Mouse (Mus musculus) kidney, adult 18-20 months (tissue): ENCODE data around the gene Gm10964.
A peak's percentile ranks its signal among the peaks of the same experiment; 100 is the strongest.

ENCODE experiments used
- DNase-seq: peaks from one replicate; pipeline ENCODE4 v3.0.0; 2021

The Gm10964 gene

DNA sequence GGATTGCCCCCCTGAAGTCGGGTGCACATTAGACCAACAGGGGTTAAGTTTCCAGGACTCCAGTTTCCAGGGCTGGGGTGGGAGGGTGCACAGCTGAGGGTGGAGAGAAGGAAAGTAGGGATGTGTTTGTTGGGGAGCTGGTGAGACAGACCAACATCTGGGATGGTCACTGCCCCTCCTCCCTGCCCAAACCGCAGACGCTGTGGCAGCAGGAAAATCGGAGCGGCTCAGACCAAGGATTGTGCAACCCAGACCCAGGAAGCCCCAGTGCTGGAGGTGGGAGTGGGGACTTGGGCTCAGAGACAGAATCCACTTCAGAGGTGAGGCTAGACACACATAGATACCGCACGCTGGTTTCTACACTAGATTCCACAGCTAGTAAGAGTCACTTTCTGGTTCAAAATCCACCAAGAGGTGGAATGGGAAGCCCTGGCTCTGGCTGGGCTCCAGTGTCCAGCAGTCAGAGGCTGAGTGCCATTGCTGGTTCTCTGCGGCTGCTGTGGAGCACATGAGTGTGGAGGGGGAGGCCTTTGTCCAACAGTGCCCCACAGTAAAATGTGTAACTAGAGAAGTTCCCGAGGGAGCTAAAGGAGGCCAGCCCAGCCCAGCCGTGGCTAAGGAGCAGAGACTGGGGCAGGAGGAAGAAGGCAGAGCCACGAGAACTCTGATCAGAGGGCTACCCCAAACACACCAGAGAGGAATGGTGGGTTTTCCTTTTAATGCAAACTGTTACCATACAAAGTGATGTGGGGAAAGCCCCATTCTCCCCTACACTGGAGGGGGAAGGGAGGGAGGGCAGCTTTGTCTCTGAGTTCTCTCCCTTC, 4.3 kb upstream of the Gm10964 start:
- no peak for DNase-seq

DNA sequence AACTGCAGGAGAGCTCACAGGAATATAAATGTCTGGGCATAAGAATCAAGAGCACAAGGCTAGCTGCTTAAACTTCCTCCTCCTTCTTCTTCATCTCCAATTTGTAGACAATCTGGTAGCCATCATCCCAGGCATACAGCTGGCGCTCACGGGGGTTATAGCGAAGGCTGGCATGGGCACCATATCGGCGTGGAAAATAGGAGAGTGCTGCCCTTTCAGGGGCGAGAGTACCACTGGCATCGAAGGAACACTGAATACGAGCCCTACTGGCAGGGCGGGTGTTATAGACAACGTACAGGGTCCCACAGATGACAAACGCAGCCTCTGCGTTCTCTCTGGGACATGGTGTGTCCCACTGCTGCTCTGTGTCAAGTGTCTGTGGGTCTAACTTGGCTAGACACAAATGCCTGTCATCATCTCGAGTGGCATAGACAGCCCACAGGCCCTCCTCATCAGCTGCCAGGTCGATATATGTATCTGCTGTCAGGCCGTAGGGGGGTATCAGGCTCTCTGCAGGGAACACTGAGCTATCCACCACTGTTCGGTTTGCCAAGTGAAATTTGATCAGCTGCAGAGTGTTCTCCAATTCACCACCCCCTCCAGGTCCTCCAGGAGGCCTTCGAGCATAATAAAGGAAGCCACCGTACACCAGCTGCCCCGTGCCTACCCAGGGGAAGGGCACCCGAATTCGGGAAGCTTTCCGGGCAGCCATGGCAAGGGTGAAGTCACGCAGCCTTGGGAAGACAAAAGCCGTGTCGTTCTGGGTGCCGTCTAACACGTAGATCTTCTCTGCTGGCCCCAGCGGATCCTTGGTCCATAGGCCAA, 3.2 kb upstream of the Gm10964 start:
- no peak for DNase-seq

DNA sequence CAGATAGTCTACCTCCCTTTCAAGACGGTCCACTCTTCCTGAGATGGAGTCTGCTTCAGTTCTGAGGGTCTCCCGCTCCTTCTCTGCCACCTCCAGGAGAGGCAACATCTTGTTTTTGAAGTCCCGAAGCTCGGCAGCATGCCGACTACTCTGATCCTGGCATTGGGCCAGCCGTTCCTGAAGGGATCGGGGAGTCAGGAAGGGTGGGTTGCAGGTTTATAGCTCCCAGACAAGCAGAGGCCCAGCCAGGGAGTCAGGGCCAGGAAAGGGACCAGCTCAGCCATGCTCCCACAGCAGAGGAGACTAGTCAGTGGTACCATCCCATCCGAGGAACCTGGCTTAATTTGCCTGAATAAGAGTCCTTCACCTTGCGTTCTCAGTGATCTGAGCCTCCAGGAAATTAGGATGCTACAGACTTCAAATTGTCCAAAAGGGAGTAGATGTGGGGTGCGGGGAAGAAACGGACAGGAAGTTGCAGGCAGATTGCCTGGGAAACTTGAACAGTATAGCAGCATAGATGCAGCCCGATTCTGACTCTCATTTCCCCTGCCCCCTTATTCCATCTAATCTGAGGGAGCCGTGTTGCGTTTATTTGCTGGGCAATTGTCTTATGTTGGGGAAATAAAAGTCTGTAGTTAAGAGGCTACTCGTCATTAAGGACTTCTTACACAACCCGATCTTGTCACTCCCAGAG, 2.0 kb upstream of the Gm10964 start:
- peak; percentile 46 for DNase-seq

DNA sequence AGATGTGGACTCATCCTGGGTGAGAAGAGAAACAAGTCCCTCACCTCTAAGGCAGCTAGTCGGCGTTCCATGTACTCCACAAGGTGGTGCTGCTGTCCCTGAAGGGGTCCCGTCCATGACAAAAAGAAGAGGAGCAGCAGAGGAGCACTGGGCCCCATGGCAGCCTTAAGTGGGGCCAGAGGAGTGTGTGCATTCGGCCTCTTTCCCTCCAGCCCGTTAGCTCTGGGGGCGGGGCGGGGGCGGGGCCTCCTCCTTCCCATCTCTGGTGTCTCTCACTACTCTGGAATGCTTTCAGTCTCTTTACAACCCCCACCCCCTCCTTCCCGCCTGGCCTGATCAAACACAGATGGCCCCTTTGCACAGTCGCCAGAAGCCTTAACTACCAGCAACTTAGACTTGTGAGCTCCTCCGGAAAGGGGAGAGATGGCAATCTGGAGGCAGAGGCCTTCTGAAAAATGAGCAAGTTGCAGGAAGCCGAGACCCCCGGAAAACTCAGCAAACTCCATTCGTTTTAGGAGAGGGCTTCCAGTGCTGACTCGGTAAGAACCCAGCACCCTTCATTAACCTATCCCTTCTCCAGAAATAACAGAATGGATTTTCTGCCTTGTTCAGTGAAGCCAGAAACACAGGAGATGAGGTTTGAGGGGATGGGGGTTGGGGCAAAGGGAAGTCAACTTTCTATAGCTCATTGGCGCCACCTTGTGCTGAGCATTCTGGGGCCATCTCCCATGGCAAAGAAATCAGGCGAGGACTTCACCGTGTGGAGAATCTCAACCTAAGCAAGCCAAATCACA, 1.2 kb upstream of the Gm10964 start, which contains the start of gene Olfml3:
Gene Olfml3 (minus strand): TSS at position 224 of the 794 bp plus-strand sequence.
- peak; percentile 85 for DNase-seq

DNA sequence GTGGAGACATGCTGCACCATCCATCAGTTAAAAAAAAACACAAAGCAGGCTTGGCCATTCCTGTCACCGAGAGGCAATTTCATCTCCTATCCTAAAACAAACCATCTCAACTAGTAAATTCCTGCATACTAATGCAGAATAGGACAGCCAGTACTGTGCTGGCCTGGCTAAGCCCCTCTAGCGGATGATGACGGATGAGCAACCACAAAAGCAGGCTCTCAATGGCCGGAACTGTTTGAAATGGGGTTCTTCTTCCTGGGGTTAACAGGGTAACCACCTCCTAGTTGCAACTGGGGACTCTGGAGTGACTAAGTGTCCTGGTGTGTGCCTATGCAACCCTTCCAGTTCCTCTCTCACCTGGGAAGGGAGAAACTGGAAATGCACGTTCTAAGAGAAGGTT, 1.2 kb downstream of the Gm10964 start:
- no peak for DNase-seq

DNA sequence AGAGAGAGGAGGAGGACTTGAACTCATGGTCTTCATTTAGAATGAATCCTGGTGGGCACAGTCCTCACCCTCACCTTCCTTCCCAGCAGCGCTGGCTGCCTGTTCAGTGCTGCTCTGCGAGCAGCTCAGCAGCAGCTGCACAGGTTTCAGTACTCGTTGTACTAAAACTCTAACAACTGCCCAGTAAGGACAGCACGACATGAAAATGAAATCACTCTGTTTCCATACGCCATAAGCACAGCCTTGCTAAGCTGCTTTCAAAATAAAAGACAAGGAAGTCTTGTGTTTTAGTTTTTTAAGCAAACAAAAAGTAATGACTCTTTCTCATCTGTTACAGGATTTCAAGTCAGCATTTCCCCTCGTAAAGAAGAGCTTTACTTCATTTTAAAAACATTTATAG, 4.0 kb downstream of the Gm10964 start:
- no peak for DNase-seq

DNA sequence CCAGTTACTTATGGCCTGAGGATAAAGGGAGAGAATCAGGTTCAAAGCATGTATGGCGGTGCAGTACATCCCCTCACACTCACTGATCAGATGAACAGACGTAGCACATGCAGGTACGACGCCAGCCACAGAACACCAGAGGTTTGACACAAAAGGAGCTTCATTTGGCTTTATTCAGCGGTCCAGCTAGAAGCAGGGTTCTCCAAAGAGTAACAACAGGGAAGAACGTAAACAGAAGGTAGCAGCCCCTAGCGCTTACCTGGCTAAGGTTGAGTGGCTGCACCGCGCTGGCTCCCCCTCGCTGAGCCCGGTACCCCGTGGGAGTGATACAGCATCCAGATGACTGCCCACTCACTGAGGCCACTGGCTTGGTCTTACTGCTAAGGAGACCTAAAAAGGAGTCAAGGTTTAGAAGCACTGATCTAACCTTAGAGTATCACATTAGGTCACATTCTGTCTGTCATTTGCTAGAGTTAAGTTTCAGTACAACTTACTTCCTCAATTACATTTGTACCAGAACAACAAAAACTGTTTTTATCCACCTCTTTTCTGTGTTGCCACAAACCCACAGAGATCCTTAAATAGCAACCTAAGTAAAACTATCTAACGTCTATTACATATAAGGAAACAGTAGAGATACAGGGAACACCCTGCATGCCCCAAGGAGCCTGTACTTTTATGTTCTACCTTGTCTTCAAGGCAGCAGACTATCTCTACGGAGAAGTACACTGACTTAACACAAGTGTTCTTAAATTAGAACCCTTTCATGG, 6.0 kb downstream of the Gm10964 start:
- no peak for DNase-seq

DNA sequence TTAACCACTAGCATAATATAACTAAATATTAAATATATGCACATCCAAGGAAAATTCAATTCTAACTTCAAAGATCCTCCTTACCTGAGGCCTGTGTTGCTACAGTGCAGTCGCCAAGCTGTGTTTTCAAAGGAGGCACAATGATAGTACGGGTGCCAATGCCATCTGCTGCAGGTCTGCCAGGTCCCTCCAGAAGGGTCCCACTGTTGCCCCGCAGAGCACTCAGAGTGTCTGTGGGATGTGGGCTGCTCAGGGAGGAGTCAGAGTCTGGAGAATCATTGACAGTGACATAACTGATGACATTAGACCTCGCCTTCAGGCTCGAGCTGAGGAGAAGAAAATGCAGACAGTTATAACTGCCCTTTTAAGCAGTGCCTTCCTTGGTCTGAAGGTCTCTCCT, 7.5 kb downstream of the Gm10964 start:
- no peak for DNase-seq

DNA sequence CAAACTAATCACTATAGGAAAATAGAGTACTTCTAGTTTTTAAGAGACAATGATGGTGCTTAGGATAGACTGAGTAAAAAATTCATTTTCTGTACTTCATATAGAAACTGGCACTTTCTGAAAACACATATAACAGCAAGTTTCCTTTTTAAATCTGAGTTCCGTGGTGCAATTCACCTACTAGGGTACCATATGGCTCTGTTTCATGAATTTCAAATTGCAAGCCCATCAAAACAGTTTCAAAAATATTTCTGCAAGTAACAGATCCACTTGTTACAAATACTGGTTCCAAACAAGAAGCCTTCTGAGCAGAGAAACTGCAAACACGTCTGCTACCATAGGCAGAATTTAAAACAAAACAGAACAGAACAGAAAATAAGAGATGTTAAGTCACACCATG, 12.4 kb downstream of the Gm10964 start:
- no peak for DNase-seq

DNA sequence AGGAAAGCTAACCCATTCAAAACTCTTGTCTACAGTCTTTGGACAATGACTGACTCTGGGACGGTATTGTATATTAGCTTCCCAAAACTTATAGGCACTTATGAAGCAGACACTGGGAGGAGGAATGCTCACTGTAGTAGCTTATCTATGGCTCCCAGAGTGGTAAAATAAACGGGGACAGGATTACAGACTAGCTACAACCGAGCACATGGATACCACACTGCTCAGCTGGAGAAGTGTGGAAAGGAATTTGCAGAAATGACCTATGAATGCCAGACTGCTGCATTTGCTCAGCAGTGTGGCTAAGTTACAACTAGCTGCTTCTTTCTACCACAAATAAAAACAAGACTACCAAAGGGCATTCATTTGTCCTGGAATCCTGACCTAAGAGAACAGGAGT, 16.2 kb downstream of the Gm10964 start:
- no peak for DNase-seq

DNA sequence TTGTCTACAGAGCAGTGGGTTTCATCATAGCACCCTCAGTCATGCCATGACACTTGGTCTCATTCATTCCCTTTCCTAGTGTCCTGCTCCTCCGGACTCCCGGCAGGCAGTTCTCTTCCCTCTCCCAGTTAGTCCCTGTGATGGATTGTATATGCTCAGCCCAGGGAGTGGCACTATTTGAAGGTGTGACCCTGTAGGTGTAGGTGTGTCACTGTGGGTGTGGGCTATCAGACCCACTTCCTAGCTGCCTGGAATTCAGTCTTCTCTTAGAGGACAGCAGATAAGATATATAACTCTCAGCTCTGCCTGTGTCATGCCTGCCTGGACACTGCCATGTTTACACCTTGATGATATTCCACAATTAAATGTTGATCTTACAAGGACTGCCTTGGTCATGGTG, 17.8 kb downstream of the Gm10964 start:
- DNase-seq = no peak

DNA sequence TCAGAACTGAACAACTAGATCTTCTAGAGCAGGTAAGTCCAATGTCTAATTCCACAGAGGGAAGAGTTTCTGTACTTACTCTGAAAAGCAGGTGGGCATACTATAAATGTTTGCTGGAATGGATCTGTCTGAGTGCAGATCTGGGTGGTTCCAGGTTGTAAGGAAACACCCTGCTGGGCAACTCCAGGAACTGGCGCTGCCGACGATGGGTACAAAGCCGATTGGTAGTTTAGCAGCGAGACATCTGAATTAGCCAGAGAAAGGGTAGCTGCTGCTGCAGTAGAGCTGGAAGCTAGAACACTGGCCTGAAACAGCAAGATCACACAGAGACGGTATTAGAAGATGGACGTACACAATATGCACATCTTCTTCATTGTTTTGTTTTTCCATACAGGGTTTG, 19.3 kb downstream of the Gm10964 start:
- DNase-seq = no peak

DNA sequence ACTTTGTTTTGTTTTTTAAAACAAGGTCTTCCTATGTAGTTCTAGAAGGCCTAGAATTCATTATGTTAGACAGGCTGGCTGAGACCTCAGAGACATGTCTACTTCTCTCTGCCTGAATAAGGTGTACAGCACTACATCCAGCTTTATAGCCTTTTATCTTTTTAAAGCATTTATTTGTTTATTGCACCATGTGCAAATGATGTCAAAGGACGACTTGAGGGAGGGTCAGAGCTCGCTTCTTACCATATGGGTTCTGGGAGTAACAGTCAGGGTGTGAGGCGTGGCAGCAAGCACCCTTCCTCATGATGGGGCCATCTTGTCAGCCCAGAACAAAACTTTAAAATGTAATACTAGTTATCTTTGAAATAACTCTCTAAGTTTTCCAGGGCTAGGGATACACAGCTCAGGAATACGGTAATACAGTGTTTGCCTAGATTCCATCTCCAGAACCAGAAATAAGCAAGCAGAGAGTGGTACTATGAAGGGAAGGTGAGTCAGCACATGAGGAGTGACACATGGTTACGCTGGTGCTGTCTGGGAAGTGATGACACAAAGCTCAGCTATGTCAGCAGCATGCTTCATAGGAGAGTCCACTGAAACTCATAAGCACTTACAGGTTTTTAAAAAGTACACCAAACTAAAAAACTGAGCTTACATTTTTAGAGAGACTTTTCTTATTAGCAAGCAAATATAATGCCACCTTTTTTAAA, 20.2 kb downstream of the Gm10964 start:
- DNase-seq = no peak

DNA sequence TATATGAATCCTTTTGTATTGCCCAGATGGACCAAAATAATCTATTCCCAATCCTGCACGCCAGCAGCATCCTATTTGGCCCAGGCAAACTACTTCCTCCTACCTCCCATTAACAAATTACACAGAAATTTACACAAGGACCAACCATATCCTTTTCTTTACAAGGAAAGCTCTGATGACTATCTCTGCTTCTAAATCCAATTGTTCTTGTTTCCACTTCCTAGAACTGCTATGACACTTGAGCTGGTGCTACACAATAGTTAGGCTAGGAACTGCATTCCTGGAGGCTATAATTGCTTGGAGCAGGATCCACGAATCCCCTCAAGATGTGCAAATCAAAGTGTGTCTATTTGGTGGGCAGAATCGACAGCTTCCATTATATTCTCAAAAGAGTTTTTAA, 27.6 kb downstream of the Gm10964 start:
- no peak for DNase-seq

DNA sequence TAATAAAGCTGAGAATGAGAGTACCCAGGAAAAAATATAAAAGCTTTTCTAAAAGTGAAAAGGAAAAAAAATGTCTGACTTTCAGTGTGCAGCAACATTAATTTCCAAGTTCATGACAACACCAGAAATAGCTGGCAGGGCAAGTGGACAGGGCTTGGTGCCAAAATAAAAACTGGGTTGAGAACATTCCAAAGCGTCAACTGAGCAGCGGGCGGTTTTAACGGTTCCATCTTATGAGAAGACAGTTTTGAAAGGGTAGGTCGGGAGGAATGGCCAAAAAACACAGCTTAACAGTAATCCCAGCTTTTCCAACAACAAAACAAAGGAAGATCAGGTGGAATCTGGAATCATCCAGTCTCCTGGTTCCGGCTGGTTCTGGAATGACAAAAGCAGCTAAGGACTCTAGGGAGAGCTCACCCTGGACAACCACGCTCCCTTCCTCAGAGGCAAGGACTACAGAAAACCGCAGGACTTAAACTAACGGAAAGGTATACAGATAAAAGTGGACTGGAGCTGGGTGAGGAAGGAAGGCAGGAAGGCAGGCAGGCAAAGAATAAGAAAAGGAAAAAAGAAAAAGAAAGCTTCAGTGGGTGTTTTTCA, 32.5 kb downstream of the Gm10964 start:
- DNase-seq = peak; percentile 85

DNA sequence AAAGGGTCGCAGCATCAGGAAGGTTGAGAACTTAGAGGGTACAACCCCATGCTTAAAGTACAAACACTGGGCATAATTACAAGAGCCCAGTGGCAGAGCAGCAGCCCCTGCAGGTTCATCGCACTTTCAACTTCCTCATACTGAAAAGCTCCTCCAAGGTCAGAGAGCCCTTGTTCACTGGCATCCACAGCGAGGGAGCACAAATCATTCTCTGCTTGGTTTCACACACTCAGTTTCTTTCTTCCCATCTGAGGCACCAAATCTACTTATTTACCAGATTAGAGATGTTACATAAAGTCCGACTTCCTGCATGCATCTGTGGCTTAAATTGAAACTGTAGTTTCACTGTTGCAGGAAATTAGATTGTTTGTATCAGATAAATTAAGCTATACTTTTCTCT, 33.7 kb downstream of the Gm10964 start:
- peak; percentile 39 for DNase-seq

DNA sequence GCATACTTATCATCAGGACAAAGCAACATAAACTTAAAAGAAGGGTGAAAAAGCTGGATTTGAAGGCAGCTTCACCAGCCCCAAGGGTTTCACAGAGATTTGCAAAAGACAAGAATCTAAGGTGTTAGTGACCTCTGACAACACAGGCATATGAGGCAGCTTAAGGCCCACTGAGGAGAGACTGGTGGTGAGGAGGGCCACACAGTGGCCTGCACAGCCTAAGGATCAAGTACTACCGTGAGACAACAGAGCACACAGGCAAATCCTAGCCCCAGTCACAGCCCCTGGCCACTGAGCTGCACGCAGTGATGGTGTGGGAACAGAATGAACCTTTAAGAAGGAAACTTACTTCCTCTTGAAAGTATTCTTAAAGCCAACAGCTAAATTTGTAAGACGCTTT, 34.3 kb downstream of the Gm10964 start:
- no peak for DNase-seq

DNA sequence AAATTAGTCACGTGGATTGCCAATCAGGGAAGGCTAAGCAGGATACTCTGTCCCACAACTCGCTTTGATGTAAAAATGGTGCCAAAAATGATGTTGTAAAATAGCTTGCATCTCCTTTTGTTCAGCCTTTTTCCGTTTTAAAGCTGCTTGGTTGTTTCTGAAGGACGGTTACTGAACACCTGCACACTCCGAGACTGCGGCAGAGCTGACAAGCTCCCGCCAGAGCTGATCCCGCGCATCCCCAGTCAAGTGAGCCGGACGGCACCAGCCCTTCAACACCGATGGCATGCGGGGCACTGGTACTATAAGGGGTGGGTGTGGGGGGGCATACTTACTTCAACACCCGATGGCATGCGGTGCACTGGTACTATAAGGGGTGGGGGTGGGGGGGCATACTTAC, 34.8 kb downstream of the Gm10964 start:
- DNase-seq = no peak

DNA sequence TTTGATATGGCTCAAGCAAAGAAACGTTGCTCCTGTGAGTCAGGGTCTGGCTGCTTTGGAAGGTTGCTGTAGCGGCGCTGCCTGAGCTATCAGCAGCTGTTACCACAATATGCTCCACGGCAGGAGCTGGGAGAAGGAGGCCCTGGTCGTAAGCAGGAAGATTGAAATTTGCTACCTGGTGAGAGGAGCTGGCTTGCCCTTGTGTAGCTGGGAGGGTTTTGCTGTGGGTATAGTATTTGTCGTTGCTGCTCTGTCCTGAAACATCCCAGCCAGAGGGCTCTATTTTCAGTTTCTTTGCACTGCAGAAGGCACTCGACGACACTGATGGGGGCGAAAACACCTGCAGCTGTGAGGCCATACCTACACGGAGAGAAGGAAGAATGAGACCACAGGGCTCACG, 38.8 kb downstream of the Gm10964 start:
- DNase-seq = no peak

DNA sequence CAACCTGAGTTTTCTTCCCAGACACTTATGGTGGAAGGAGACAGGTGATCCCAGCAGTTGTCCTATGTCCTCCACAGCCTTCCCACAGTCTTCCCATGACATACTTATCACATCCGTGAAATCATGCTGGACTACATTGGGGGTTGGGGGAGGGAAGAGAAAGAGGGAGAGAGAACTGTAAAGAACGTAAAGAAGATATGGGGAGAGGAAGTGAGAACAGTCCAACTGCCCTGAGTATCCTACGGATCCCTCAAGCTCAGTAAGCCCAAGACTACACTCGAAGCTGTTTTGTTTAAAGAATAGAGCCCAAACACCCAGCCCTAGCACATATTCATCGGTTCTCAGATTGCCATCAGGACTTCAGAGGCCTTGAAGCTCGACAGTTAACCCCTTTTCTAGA, 39.5 kb downstream of the Gm10964 start:
- DNase-seq = no peak

DNA sequence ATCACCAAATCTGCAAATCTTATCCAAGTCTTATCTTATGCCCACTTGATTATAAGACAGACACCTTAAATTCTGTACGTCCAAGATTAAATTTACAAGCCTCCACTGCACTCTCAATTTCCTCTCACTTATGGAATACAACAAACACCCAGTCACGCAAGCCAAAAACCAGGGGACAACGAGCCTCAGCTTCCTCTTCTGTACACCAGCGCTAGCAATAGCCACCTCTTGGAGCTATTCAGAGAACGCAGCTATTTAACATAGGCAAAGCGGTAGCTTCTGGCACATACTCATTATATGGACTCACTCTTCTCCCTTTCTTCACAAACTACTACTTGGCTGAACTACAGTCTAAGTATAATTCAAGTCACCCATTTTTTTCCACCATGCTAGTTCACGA, 40.0 kb downstream of the Gm10964 start:
- DNase-seq = no peak
